Mouse (Mus musculus) ZHBTc4 (cell line): Measurements from ENCODE around the gene Aup1.

Experiments
- DNase-seq: peaks from one replicate; pipeline ENCODE4 v3.0.0-alpha.2; 2011; ENCODE audit warnings: low read depth, low spot score

The Aup1 gene

DNA sequence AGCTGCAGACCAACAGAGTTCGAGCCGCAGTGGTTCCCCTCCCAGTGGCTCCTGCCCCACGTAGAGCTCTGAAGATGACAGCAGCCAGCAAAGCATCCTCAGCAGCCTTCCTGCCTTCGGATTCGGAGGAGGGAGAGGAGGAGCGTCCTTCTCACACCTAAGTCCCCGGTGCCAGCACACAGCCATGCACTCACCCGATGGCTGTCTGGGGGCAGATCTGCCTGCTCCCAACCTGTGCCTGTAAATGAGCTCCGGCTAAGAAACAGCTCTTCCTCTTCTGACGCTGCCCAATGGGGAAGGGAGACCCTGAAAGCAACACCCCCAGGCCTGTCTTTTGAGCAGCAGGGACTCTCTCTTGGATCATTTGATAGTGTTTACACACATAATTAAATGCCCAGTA is 24.5 kb upstream of the Aup1 start:
- DNase-seq, result no peak

DNA sequence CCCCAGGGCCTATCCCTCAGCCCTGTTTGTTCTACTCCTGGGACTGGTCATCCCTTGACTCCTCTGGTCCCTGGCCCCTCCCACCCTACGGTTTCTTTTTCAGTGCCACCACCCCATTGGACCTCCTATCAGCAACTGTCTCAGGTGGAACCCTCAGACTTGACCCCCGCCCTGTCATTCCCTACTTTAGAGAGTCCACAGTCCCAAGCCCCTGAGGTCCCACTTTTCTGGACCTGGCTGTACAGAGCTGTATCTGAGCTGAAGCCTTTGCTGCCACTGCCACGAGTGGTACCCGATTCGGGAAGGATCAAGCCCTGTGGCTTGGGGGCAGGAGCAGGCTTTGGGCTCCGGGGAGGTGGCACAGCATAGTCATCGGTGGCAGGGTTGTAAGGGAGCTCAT is 23.2 kb upstream of the Aup1 start:
- DNase-seq, result no peak

DNA sequence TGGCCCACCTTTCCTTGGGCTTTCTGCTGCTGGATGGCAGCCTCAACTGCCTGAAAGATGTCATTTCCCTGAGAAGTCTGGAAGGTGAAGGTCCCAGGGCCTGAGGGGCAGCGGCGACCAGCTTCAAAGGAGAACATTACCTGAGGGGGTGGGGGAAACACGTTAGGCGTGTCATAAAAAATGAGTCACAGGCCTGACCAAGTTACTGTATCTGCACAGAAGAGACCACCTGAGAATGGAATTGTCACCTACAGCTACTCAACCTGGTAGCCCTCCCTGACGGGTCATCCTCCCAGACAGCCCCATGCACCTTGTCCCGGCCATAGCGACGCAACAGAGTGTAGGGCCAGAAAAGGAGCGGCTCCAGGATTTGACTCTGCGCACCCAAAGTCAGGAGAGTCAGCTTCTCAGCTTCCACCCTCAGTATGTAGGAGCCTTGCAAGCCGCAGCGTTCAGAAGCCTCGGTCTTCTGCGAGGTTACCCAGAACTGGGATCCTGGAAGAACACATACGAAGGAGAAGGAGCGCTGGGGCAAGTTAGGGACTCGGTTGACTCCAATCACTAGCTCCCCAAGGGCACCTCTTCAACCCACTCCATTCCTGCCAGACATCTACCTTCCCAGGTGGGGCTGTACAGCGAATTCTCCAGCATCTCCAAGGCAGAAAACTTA is 22.3 kb upstream of the Aup1 start:
- DNase-seq, result peak; percentile 19

DNA sequence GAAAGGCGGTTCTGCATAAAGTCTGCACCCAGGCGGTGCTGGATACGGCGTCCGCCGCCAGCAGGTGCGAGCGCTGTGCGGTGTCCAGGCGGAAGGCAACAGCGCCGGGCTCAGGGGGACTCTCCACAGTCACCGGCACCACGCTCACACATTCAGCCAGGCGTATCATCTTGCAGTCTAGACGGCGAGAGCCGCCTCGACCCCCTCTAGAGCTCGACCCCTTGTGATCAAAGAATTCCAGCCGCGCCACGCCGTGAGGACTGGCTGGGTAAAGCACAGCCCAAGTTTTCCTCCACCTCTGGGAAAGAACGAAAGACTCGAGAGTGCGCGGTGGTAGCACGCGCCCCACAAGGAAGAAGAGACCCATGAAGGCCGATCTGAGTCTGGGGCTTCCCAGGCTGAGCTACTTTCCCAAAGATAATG is 21.5 kb upstream of the Aup1 start:
- DNase-seq, result peak; percentile 81

DNA sequence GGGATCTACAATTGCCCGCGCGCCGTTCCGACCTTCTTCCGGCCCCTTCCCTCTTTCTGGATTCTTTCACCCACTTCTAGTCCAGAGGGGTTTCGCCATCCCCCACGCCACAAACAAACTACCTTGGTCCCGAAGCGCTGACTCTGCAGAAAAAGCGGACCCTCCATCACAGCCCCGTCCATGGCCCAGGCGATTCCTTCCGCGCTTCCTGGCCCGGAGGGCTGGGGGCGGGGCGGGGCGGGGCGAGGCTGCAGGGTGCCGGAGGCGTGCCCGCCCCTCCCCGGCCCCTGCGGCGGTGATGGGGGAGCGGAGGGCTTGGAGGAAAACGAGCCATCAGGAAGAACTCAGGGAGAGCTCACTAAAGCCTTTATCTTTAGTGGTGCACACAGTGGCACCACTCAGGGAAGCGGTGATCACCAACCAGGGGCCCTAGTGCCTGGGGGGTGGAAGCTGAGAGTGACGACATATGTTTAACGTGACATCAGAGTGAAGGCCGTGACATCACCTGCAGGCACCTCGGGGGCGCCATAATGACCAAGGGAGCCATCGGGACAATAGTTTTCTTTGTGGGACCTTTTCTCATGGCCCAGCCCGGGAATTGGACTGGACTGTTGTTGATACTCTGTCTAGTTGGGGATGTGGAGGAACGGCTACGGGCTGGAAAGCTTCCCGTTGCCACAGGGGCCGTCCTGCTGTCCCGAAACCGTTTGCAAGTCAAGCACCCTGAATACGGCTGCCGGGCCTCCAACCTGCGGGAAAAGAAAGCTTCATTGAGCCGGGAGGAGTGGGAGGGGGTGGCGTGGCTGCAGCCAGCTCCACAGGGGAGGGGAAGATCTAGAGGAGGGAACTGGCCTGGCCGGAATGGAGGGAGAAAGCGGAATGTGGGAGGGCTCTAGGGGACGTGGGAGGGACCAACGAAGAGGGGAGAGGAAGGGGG is 20.8 kb upstream of the Aup1 start, which contains the start of the genes Dok1 and Loxl3:
Gene Dok1 (minus strand): TSS at position 223 of the 937 bp plus-strand sequence.
Gene Loxl3 (plus strand): TSS at position 925 of the 937 bp plus-strand sequence.
- peak; percentile 91 for DNase-seq

DNA sequence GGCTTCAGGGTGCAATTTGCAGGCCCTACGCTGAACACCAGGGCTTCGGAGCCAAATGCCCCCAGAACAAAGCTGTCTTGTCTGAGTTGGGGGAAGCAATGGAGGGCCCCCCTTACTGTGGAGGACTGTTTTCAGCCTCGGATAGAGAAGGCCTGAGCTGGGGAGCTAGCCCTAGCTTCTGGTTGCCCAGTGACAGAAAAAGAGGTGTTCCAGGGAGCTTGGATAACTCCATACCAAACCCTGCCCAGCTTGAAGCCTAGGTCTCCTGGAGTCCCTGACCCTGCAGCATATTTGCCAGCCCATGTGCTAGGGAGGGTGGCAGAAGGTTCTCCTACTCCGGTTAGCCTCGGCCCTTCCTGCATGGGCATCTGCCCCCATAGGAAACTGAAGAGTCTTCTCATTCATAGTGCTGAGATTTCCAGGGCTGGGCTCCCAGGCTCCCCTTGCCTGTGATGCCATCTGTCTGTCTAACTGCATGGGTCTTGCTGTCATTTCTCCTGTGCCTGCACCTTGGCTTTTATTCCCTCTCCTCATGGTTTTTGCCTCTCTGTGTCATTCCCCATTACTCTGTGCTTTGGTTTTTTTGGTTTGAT is 19.8 kb upstream of the Aup1 start:
- DNase-seq, result no peak

DNA sequence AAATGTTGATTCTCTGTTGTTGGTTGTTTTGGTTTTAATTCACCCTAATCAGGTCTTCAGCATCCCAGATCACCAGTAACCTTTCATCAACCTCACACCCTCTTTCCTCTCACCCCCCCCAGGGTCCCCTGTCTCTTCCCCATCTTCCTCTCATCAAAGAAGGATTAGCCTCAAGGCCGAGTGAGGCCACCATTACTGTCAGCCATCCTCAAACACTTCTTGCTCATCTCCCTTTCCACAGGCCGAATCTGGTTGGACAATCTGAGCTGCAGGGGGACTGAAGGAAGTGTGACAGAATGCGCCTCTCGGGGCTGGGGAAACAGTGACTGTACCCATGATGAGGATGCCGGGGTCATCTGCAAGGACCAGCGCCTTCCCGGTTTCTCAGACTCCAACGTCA is 17.1 kb upstream of the Aup1 start:
- DNase-seq, result no peak

DNA sequence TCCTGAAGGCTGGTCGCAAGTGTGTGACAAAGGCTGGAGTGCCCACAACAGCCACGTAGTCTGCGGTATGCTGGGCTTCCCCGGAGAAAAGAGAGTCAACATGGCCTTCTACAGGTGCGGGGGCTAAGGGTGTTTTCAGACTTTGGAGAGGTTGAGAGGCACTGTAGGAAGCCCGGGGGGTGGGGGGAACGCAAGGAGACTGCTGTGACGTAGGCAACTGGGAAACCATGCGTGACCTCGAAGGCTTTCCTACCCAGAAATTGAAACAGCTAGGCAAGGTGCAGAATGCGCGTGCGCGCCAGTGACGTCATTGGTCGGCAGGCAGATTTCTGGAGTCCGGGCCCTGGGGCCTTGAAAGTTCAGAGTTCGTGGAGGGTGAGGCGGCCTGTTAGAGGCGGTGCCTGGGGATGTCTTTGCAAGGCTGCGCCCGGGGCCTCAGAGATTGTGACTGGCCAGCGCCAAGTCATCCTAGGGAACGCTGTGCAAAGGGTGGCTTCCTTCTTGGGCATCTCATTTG is 15.8 kb upstream of the Aup1 start:
- peak; percentile 96 for DNase-seq

DNA sequence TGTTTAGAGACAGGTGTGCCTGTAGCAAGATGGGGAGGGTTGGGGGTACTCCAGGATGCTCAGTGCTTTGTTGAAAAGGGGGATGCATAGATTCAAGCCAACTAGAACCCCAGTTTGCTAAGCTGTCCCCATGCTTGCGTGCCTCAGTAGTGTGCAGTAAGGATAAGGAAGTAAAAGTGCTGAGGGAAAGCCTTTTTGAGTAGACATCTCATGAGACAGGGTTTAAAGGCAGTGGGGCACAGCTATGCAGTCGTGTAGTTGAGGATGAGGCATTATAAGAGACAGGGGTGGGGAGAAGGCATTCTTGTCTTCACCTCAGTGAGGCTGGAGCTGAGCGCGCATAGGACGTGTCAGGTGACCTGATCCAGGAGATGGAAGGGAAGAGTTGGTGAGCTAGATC is 13.7 kb upstream of the Aup1 start:
- no peak for DNase-seq

DNA sequence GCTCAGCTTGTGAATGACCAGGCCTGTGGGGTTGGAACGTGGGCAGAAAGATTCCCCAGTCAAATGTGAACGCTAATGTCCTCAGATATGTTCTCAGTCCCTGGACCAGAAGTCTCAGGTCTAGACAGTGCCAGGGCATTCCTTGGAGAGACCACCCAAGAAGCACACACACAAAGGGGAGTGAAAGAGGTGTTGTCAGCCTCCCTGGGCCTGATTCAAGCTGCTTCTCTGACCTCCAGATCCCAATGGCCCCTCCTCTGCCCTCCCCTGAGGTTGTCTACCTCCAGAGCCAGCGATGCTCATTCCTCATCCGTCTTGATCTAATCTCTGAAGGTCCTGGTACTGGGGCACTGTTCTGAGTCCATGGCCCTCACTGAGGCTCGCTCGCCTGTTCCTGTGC is 10.8 kb upstream of the Aup1 start:
- peak; percentile 66 for DNase-seq

DNA sequence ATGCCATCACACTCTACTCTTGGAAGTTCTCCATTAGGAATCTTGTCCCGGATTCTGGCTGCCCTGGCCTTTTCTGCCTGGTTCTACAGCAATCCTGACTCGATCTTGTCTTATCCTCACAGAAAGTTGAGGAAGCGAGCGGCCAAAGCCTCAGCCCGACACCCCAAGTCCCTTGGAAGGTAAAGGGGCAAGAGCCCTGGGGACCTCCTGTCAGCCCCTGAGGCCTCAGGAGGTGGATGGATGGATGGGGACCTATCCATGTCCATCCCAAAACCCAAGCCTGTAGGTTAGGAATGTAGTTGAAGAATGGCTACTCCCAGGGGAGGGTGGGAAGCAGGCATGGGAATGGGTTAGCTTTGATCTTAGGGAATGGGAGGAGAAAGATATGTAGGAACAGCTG is 10.3 kb upstream of the Aup1 start:
- DNase-seq, result no peak

DNA sequence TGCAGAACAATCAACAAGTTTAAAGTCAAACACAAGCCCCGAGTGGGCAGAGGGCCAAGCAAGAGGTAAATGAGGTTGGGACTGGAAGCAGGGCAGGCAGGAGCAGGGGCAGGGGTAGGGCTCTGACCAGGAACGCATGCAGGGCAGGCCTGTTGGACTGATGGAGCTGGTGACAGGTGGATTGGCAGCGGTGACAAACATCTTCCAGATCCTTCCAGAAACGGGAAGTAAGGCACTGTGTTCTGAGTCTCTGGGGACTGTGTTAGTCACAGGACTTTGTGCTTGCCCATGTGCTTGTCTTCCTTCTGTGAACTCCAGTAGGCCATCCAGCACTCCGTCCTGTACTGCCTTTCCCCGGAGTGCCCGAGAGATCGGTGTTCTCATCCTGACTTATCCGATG is 9.6 kb upstream of the Aup1 start:
- DNase-seq, result no peak

DNA sequence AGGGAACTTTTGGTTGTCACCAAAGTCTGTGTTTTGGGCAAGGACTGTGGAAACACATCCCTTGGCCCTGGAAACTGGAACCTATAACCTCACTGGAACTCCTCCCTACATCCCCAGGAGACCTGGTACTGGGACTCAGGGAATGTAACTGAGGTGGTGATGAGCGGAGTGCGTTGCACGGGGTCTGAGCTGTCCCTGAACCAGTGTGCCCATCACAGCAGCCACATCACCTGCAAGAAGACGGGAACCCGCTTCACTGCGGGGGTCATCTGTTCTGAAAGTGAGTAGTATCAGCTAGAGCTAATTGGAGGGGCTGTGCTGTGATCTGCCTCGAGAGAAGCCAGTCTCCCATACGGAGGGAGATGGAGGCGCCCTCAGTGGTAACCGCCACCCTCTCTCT is 5.0 kb upstream of the Aup1 start:
- DNase-seq, result no peak

DNA sequence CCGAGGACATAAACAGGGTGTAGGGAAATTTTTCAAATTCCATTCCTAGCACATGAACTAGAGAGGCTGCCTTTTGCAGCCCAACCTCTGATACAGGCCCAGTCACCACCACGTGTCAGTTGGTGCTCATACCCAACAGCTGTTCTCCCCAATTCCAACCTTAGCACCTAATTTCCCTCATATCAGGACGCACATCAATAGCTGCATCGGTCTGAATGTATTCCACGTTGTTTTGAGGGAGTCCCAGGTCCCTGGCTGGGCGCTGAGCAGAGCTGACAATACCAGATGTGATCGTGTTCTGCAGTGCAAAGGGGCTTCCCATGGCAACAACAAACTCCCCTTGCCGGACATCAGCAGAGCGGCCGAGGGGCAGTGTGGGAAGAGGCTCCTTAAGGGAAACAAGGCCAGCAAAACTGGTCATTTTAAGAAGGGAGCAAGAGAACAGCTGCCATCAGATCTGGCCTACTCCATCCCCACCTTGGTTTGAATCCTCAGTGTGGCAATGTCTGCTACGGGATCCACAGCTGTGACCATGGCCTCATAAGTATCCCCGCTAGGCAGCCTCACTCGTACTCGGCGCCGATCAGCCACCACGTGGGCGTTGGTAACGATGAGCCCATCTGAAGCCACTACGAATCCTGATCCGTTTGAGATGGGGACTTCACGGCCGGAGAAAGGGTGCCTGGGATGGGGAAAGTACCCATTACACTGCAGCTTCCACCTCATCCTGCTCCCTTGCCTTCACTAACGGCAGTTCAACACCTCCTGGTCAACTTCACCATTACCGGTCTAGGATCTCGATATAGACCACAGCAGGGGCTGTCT is 973 bp upstream of the Aup1 start:
- peak; percentile 55 for DNase-seq

DNA sequence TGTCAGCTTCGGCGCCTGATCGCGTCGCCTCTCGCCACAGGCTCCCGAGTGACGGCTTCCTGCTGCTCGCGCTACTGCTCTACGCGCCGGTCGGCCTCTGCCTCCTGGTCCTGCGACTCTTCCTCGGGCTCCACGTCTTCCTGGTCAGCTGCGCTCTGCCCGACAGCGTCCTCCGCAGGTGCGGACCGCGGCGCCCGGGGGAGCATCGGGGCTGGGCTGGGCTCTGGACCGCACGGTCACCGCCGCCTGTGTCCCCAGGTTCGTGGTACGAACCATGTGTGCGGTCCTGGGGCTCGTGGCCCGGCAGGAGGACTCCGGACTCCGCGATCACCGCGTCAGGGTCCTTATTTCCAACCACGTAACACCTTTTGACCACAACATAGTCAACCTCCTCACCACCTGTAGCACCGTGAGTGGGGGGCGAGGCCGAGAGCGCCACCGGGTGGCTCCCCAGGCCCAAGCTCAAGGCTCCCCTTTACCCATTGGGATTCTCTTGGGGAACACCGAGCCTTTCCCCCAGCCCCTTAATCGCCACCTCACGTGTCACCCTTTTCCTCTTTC is 630 bp downstream of the Aup1 start, which contains the start of gene Htra2:
Gene Htra2 (minus strand): TSS at position 403 of the 561 bp plus-strand sequence.
- DNase-seq, result no peak

DNA sequence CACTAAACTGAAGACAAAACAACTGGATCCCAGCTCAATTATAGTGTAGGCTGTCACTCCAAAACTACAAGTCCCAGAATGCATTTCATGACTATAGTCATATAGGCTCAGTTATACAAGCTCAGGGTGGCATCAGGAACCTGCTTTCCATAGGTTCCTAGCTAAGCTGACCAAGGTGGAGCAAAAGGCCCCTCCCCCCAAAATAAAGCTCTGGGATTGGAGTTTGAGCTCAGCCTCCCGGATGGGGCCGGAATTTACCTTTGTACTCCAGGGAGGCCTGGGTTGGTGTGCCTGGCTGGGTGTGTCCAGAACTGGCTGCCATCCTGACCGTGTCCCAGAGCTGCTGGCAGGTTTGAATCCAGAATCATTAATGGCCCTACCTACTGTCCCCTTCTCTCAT is 3.5 kb downstream of the Aup1 start, which contains the start of gene Dqx1:
Gene Dqx1 (plus strand): TSS at position 55 of the 400 bp plus-strand sequence.
- peak; percentile 90 for DNase-seq

DNA sequence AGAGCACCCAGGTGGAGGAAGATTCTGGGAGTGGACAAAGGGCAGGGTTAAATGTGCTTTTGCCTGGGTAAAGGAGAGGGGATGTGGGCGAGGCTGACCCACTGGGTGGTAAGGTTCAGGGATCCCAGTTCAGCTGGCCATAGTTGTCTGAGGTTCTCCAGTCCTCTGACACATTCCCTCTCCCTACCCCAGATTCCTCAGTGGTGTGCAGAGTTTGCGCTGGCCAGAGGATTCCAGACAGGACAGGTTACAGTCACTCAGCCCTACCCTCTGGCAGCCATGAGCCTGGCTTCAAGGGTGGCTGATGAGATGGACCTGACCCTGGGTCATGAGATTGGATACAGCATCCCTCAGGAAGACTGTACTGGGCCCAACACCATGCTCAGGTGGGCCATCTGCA is 4.4 kb downstream of the Aup1 start:
- no peak for DNase-seq

DNA sequence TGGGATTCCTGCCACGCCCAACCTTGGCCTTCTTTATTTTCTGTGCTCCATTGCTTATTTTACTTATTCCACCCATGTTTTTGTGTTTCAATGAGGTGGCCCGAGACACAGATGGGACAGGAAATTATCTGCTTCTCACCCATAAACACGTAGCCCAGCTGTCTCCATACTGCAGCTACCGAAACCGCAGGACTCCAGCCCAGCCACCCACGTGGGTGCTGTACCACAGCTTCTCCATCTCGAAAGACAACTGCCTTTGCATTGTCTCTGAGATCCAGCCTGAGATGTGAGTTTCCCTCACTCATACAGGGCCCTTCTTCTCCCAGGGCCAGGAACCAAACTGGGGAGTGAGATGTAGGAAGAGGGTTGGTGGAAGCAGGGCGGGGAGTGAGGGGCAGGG is 11.7 kb downstream of the Aup1 start:
- peak; percentile 38 for DNase-seq

DNA sequence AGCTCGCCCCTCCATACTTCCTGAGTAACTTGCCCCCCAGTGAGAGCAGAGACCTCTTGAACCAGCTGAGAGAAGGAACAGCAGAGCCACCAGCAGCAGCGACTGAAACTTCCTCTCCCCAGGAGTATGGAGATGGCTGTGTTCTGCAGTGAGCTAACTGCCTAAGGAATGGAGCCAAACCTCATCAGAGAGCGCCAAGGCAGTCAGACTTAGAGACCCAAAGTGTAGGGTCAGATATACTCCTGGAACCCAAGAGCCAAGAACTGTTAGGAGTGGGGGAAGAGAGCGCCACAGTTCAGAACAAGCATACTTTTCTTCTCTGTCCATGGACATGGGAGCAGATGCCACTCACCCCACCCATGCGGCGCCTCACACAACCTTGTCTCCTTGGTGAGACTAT is 12.1 kb downstream of the Aup1 start:
- DNase-seq, result peak; percentile 63

DNA sequence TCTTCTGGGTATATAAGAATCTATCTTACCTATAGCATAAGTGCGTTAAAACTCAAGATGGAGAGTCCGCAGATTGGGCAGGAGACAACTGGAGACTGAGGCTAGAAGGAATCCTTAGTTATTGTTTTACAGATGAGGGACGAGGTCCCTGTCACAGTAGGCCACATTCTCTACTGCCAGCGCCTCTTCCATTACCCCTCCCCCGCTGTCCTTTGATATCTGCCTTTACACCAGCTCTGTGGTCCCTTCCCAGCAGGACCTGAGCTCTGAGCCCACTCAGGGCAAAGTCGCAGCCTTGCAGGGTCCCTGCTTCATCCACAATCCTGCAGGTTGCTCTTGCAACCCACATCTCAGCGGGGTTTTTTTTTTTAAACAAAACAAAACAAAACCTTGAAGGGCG is 13.9 kb downstream of the Aup1 start:
- peak; percentile 62 for DNase-seq
